Mouse (Mus musculus) liver, embryonic 14.5 days (tissue): Measurements from ENCODE around the gene Tbca. TPM values are rescaled to one million over a fixed set of nuclear protein-coding genes. Genes with fewer than 3 reads are reported as not detected.

Experiments used
- ATAC-seq: fragments of 200-750 bp; cut with Nextera tagmentation; 2 replicates; pipeline ENCODE4 v1.8.0; 2017; ENCODE audit warnings: moderate number of reproducible peaks, mild to moderate bottlenecking, moderate library complexity; ENCODE audit not compliant: insufficient read depth
- DNase-seq, 3 experiments: peaks; one replicate each; pipeline ENCODE4 v3.0.0-alpha.2; 2012 to 2013; ENCODE audit warnings: low read depth in 3 of 3, low spot score in 3 of 3
- H3K27ac ChIP-seq: fragments of 300-500 bp; sonication (generic); 2 replicates; pipeline ENCODE4 v1.5.1; 2014; ENCODE audit warnings: moderate library complexity, mild to moderate bottlenecking, control low read depth, inconsistent platforms
- H3K27me3 ChIP-seq: fragments of 300-500 bp; sonication (generic); 2 replicates; pipeline ENCODE4 v1.6.1; 2014; ENCODE audit warnings: mild to moderate bottlenecking, low read length, moderate library complexity; ENCODE audit not compliant: control insufficient read depth, insufficient read depth
- H3K36me3 ChIP-seq: fragments of 300-500 bp; sonication (generic); replicated peaks from 2 replicates; pipeline ENCODE4 v1.6.1; 2014; ENCODE audit warnings: low read depth; ENCODE audit not compliant: control insufficient read depth, insufficient read depth
- H3K4me1 ChIP-seq, 2 experiments: fragments of 200-500 bp in 1 of 2; fragments of 300-500 bp in 1 of 2; sonication (generic) in 1 of 2; replicated peaks; 2 replicates each; pipeline ENCODE4 v1.6.1; 2012 to 2014; ENCODE audit warnings: antibody characterized with exemption in 1 of 2, inconsistent platforms in 1 of 2, low read length in 1 of 2; ENCODE audit not compliant: control insufficient read depth in 2 of 2, insufficient read depth in 2 of 2
- H3K4me2 ChIP-seq: fragments of 300-500 bp; sonication (generic); 2 replicates; pipeline ENCODE4 v1.6.1; 2014; ENCODE audit warnings: low read depth, mild to moderate bottlenecking, control low read depth, moderate library complexity
- H3K4me3 ChIP-seq, 2 experiments: fragments of 200-500 bp in 1 of 2; fragments of 300-500 bp in 1 of 2; sonication (generic) in 1 of 2; 2 replicates each; pipeline ENCODE4 v1.5.1; 2012 to 2014; ENCODE audit warnings: low read depth in 2 of 2, low read length in 2 of 2, mild to moderate bottlenecking in 2 of 2, control low read depth in 1 of 2, inconsistent platforms in 1 of 2, moderate library complexity in 1 of 2; ENCODE audit not compliant: insufficient read depth in 1 of 2
- H3K9ac ChIP-seq: fragments of 300-500 bp; sonication (generic); replicated peaks from 2 replicates; pipeline ENCODE4 v1.6.1; 2014; ENCODE audit warnings: mild to moderate bottlenecking, control low read depth, moderate library complexity
- H3K9me3 ChIP-seq: fragments of 300-500 bp; sonication (generic); 2 replicates; pipeline ENCODE4 v1.6.1; 2016; ENCODE audit warnings: low read length, mixed read lengths; ENCODE audit not compliant: control insufficient read depth
- CTCF ChIP-seq: IDR thresholded peaks from 2 replicates; pipeline ENCODE4 v1.5.1; 2016; ENCODE audit warnings: antibody characterized with exemption, low read depth, control low read depth
- EP300 ChIP-seq: IDR thresholded peaks from 2 replicates; pipeline ENCODE4 v1.6.1; 2016; ENCODE audit warnings: antibody characterized with exemption, low read depth
- WGBS: fragments of 180-500 bp; shearing (Covaris S2); extraction: QIAGEN DNeasy Blood & Tissue Kit; methylation state at CpG from one replicate; pipeline ENCODE4 v1.1.7; 2014; ENCODE audit not compliant: insufficient replicate concordance; 5-methylcytosine and 5-hydroxymethylcytosine counted together
- polyA plus RNA-seq, 2 experiments: library from polyadenylated mRNA; depleted of rRNA in 1 of 2; stranded (reverse) in 1 of 2; unstranded in 1 of 2; fragments of >200 nt; fragmentation: Nextera tagmentation in 1 of 2; extraction: Ambion mirVana in 1 of 2; gene quantifications; 2 replicates each; pipeline versions ENCODE4 v1.2.1 to v1.2.3; 2012 to 2014

Gene Tbca
- polyA plus RNA-seq, 2 experiments, result 123 to 152 TPM

GRCm38 (mm10) chr13:94809724-94810123 lies 21.0 kb downstream of the Tbca start:
- H3K27me3 ChIP-seq, result no peaks in the 10 kb centered on the region
- no peak overlapping the region for H3K9ac ChIP-seq
- H3K4me3 ChIP-seq, result no peak overlapping the region
- WGBS, result 48% methylated on average over 1 of the region's 1 CpGs
- no peaks in the 10 kb centered on the region for H3K36me3 ChIP-seq
- DNase-seq, result no peak
- ATAC-seq, result no peak
- no peak overlapping the region for H3K27ac ChIP-seq
- no peak overlapping the region for H3K4me2 ChIP-seq
- H3K4me1 ChIP-seq, result peaks cover 0 to 9% of the 10 kb centered on the region in 2 experiments; a peak in 2 of 4 replicates
- no peak; the same call in 1 of the 2 replicates for TF ChIP-seq CTCF
- TF ChIP-seq EP300, result no peak
- H3K9me3 ChIP-seq, result no peaks in the 10 kb centered on the region

GRCm38 (mm10) chr13:94811451-94811850 lies 22.7 kb downstream of the Tbca start:
- 86% methylated on average over 1 of the region's 1 CpGs for WGBS
- ATAC-seq (no peak), DNase-seq (no peak)
- no peak overlapping the region for H3K9ac ChIP-seq
- no peaks in the 10 kb centered on the region for H3K36me3 ChIP-seq
- peaks cover 0 to 5% of the 10 kb centered on the region in 2 experiments; a peak in 2 of 4 replicates for H3K4me1 ChIP-seq
- H3K27ac ChIP-seq, result no peak overlapping the region
- no peak for TF ChIP-seq CTCF
- no peak for TF ChIP-seq EP300
- H3K4me3 ChIP-seq, result no peak overlapping the region
- no peaks in the 10 kb centered on the region for H3K27me3 ChIP-seq
- no peak overlapping the region for H3K4me2 ChIP-seq
- no peaks in the 10 kb centered on the region for H3K9me3 ChIP-seq

DNA sequence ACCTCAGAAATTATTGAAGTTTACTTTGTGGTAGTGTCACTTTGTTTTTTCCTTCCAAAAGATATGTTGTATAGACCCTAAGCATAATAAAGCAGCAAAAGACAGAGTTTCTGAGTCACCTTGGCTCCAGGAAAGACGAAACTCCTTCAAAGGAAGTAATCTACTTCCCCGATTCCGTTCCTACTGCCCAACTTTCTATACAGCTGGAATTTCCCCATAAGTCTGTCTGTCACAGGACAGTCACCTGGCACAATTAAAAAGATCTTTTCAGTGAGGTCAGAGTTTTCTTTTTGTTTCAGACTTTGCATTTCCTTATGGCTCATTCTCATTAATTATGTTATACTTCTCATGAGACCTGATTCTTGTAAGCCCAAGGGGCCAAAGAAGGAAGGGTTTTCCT lies 25.1 kb downstream of the Tbca start:
- Histone ChIP-seq H3K27me3 (no peaks in the 10 kb centered on the region), H3K27ac (no peak overlapping the region), H3K4me2 (no peak overlapping the region), H3K9me3 (no peaks in the 10 kb centered on the region), H3K9ac (no peak overlapping the region), H3K4me1 (no peaks in the 10 kb centered on the region), H3K4me3 (no peak overlapping the region), H3K36me3 (no peaks in the 10 kb centered on the region)
- DNase-seq (no peak), ATAC-seq (no peak)
- TF ChIP-seq EP300 (no peak), CTCF (no peak)
- WGBS, result 46% methylated on average over 3 of the region's 3 CpGs

DNA sequence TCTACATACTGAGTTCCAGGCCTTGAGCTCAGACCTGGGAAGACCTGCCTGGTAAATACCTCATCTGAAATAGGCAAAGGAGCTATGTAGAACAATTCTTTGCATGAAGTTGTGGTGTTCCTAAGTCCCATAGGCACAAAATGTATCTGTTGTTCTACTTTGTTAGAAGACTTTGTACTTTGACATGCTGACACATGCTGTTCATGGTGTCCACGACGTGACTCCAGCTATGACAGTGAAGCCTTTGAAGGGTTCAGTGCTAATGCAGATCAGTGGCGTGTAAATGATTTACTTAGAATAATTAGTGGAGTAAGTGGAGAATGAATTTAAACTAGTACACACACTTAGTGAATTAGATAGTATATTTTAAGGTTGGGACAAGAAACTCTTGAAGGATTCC lies 31.8 kb downstream of the Tbca start:
- TF ChIP-seq EP300, result no peak
- TF ChIP-seq CTCF, result no peak
- no peak for ATAC-seq
- Histone ChIP-seq H3K27me3 (no peaks in the 10 kb centered on the region), H3K27ac (no peak overlapping the region), H3K4me1 (no peaks in the 10 kb centered on the region), H3K4me2 (no peak overlapping the region), H3K4me3 (no peak overlapping the region), H3K36me3 (no peaks in the 10 kb centered on the region), H3K9me3 (no peaks in the 10 kb centered on the region), H3K9ac (no peak overlapping the region)
- DNase-seq, result no peak
- WGBS, result 66% methylated on average over 3 of the region's 3 CpGs

- no peak overlapping the region for H3K4me3 ChIP-seq
- DNase-seq (no peak), ATAC-seq (no peak)
- no peaks in the 10 kb centered on the region for H3K27me3 ChIP-seq
- WGBS, result 25% methylated on average over 2 of the region's 2 CpGs
- H3K36me3 ChIP-seq, result no peaks in the 10 kb centered on the region
- H3K27ac ChIP-seq, result no peak overlapping the region
- no peaks in the 10 kb centered on the region for H3K4me1 ChIP-seq
- TF ChIP-seq CTCF, result no peak
- TF ChIP-seq EP300, result no peak
- no peak overlapping the region for H3K9ac ChIP-seq
- no peak overlapping the region for H3K4me2 ChIP-seq
- no peaks in the 10 kb centered on the region for H3K9me3 ChIP-seq
These were observed 32.2 kb downstream of the Tbca start for GRCm38 (mm10) chr13:94820956-94821355.
